25 mouse cellular contexts compared by ENCODE assay signal in genomic region chr17:48321279-48321678, GRCm38 (mm10). TPM values are rescaled to one million over a fixed set of nuclear protein-coding genes. Genes with fewer than 3 reads are reported as not detected.
"Had no signal": no experiment of that assay in that cellular context is flagged by ENCODE, and none has a peak within 500 bp of the region (broad histone marks: within the 10 kb centered on the region; RNA-seq: fewer than 3 reads in every experiment).

No protein-coding gene starts in this region.

- H3K36me3 ChIP-seq: midbrain, embryonic 10.5 days; midbrain, embryonic 12.5 days; neural tube, embryonic 13.5 days; neural tube, embryonic 15.5 days; stomach, embryonic 15.5 days had no signal

- H3K9ac ChIP-seq: lung, embryonic 14.5 days; midbrain, embryonic 12.5 days; neural tube, embryonic 13.5 days; neural tube, embryonic 15.5 days; stomach, embryonic 15.5 days had no signal

- H3K27ac ChIP-seq: midbrain, embryonic 10.5 days; midbrain, embryonic 12.5 days; neural tube, embryonic 13.5 days; neural tube, embryonic 15.5 days; stomach, embryonic 15.5 days; stomach, postnatal 0 days had no signal

- H3K4me1 ChIP-seq: midbrain, embryonic 10.5 days; midbrain, embryonic 12.5 days; neural tube, embryonic 13.5 days; neural tube, embryonic 15.5 days; stomach, embryonic 15.5 days had no signal

- H3K9me3 ChIP-seq: midbrain, embryonic 10.5 days; midbrain, embryonic 12.5 days; neural tube, embryonic 13.5 days; neural tube, embryonic 15.5 days; stomach, embryonic 15.5 days had no signal

- H3K4me3 ChIP-seq: megakaryocyte, embryonic 14.5 days; midbrain, embryonic 10.5 days; midbrain, embryonic 12.5 days; myocyte; neural tube, embryonic 13.5 days; neural tube, embryonic 15.5 days; stomach, embryonic 15.5 days had no signal

- H3K27me3 ChIP-seq: midbrain, embryonic 12.5 days; neural tube, embryonic 13.5 days; neural tube, embryonic 15.5 days; stomach, embryonic 15.5 days had no signal

- DNase-seq: lung, adult 18-20 months; lung, embryonic 14.5 days; lung, postnatal 10 days; lung, postnatal 36 days; midbrain, embryonic 14.5 days; retina, postnatal 1 day; right cerebral cortex, adult 18-20 months; right cerebral cortex, postnatal 25 days; right cerebral cortex, postnatal 4 days; spleen, adult 18-20 months; thymus, adult 2 months; thymus, postnatal 25 days; thymus, postnatal 4 days had no signal

- ATAC-seq: midbrain, embryonic 16.5 days had no signal

- H3K4me2 ChIP-seq: lung, embryonic 14.5 days; midbrain, embryonic 12.5 days; neural tube, embryonic 13.5 days; neural tube, embryonic 15.5 days; stomach, embryonic 15.5 days had no signal

RNA-seq across cellular contexts. Expression of gene B430306N03Rik, which starts 5.3 kb away (rescaled TPM):
- polyA plus RNA-seq: myocyte; neural tube, embryonic 11.5 days had no signal

RNA-seq across cellular contexts. Expression of gene Treml2, which starts 22.0 kb away (rescaled TPM):
- polyA plus RNA-seq: myocyte; neural tube, embryonic 13.5 days; testis, adult 2 months had no signal

RNA-seq across cellular contexts. Expression of gene Trem2, which starts 24.9 kb away (rescaled TPM):
- polyA plus RNA-seq: small intestine, adult 2 months had no signal

RNA-seq across cellular contexts. Expression of gene Treml1, which starts 38.4 kb away (rescaled TPM):
- polyA plus RNA-seq: small intestine, adult 2 months; stomach, postnatal 0 days had no signal

RNA-seq across cellular contexts. Expression of gene Treml4, which starts 57.2 kb away (rescaled TPM):
- polyA plus RNA-seq: midbrain, embryonic 14.5 days; myocyte; neural tube, embryonic 15.5 days had no signal
